Mouse (Mus musculus): ENCODE data around the gene Fam171a2. TPM values are rescaled to one million over a fixed set of nuclear protein-coding genes. Genes with fewer than 3 reads are reported as not detected.

Gene Fam171a2
- polyA plus RNA-seq, 1 experiment from 2014 or later = 8.1 TPM

- H3K4me3 ChIP-seq = peak overlapping the region; percentile 84
- no peaks in the 10 kb centered on the region for H3K9me3 ChIP-seq
- peak overlapping the region; percentile 92 for H3K27ac ChIP-seq
- H3K4me1 ChIP-seq = peaks cover 32% of the 10 kb centered on the region
- H3K4me2 ChIP-seq = peak overlapping the region; percentile 94
- H3K27me3 ChIP-seq = peaks cover 6% of the 10 kb centered on the region
- ATAC-seq (ENCODE audit: insufficient number of reproducible peaks, insufficient read depth, low FRiP score, low TSS enrichment, low read depth) = peak; percentile 60; the same call in 1 of the 2 replicates
- peak overlapping the region; percentile 88 for H3K9ac ChIP-seq
- under 1% methylated on average over 73 of the region's 85 CpGs for WGBS
- H3K36me3 ChIP-seq = peaks cover 30% of the 10 kb centered on the region
These were observed 40.3 kb downstream of the Fam171a2 start for GRCm38 (mm10) chr11:102406900-102407833.

DNA sequence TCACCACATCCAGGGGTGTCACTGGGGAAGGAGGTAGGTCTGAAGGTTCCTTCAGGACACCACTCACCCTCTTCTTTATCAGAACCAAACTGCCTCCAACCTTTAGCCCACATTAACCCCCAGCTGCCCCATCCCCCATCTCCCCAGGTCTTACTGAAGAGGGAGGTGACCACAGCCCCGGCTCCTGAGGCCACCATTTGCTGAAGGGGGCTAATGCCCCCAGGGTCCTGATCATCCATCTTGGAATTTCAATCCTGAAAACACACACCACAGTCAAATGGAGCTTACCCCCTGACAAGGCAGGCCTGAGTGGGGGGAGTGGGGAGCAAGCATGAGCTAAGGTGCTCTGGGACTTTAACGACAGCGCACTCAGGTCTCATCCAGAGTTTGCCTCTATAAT, 41.1 kb downstream of the Fam171a2 start:
- peak overlapping the region; percentile 84 for H3K4me3 ChIP-seq
- peak overlapping the region; percentile 92; the same call in 1 of the 2 replicates for H3K27ac ChIP-seq
- H3K9ac ChIP-seq = peak overlapping the region; percentile 88
- peak overlapping the region; percentile 94 for H3K4me2 ChIP-seq
- 11% methylated on average over 3 of the region's 3 CpGs for WGBS
- H3K36me3 ChIP-seq = peaks cover 36% of the 10 kb centered on the region
- no peaks in the 10 kb centered on the region for H3K9me3 ChIP-seq
- H3K4me1 ChIP-seq = peaks cover 33% of the 10 kb centered on the region
- H3K27me3 ChIP-seq = peaks cover 13% of the 10 kb centered on the region
- ATAC-seq (ENCODE audit: insufficient number of reproducible peaks, insufficient read depth, low FRiP score, low TSS enrichment, low read depth) = no peak

GRCm38 (mm10) chr11:102405544-102406285, 41.8 kb downstream of the Fam171a2 start:
- no peak for ATAC-seq (ENCODE audit: insufficient number of reproducible peaks, insufficient read depth, low FRiP score, low TSS enrichment, low read depth)
- H3K9me3 ChIP-seq = no peaks in the 10 kb centered on the region
- peak overlapping the region; percentile 88 for H3K9ac ChIP-seq
- H3K4me3 ChIP-seq = peak overlapping the region; percentile 84
- H3K36me3 ChIP-seq = peaks cover 36% of the 10 kb centered on the region
- peak overlapping the region; percentile 94 for H3K4me2 ChIP-seq
- H3K27me3 ChIP-seq = peaks cover 20% of the 10 kb centered on the region
- WGBS = 84% methylated on average over 11 of the region's 11 CpGs
- peaks cover 29% of the 10 kb centered on the region for H3K4me1 ChIP-seq
- no peak overlapping the region for H3K27ac ChIP-seq

DNA sequence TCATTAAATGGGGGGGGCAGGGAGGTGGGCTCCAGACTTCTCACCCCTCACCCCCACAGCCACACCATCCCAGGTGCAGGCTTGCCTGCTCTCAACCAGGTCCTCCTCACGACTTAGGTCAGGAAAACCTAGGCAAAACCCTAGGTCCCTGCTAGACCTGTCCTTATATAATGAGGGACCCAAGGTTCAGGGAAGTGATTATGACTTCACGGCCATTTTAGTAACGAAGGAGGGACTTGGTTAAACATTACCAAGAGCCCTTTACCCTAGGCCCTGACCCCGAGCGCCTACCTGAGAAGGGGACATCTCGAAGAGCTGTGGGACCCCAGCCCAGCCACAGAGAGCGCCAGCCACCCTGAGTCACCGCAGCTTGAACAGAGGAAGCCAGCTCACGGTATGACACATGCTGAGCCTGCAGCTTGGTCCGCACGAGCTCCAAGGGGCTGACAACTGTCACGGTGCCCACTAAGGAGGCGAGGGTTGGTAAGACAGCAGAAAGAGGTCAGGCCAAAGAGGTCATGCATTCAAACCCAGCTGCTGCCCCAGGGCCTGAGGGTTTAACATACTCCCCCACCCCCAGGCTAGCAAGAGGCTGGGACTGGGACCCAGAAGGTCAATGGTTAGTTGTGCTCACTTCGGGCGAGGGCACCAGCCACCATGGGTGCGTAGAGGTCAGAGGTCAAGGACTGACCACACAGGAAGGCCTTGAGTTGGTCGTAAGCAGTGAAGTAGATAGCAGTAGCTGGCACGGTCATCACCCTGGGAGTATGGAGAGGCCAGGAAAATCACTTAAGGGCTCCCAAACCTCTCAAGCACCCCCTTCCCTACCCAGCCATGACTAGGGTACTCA, 43.1 kb downstream of the Fam171a2 start:
- Histone ChIP-seq H3K9me3 (no peaks in the 10 kb centered on the region), H3K4me3 (no peak overlapping the region), H3K9ac (no peak overlapping the region), H3K36me3 (peaks cover 36% of the 10 kb centered on the region), H3K4me1 (peaks cover 42% of the 10 kb centered on the region), H3K27ac (no peak overlapping the region), H3K4me2 (no peak overlapping the region), H3K27me3 (peaks cover 33% of the 10 kb centered on the region)
- ATAC-seq (ENCODE audit: insufficient number of reproducible peaks, insufficient read depth, low FRiP score, low TSS enrichment, low read depth) = no peak
- 80% methylated on average over 18 of the region's 18 CpGs for WGBS

DNA sequence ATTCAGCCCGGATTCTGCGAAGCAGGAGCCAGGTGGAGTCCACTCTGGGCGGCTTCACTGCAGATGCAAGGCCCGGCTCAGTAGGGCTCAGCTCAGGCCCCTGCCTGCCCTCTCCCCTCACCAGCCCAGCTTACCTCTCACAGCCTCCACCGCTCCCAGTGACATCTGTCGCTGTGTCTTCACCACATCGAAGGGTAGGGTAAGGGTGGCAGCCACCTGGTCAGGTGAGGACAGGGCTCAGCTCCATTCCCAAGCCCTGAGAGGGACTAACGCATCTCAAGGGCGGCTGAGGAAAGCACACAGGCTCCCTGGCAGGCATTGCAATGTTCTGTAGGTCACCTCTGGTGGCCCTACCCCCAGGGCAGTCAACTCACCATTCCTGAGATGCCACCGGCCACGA, 43.8 kb downstream of the Fam171a2 start:
- Histone ChIP-seq H3K4me2 (no peak overlapping the region), H3K9me3 (no peaks in the 10 kb centered on the region), H3K27ac (no peak overlapping the region), H3K9ac (no peak overlapping the region), H3K27me3 (peaks cover 41% of the 10 kb centered on the region), H3K36me3 (peaks cover 36% of the 10 kb centered on the region), H3K4me3 (no peak overlapping the region), H3K4me1 (peaks cover 44% of the 10 kb centered on the region)
- ATAC-seq (ENCODE audit: insufficient number of reproducible peaks, insufficient read depth, low FRiP score, low TSS enrichment, low read depth) = no peak
- WGBS = 89% methylated on average over 11 of the region's 11 CpGs

DNA sequence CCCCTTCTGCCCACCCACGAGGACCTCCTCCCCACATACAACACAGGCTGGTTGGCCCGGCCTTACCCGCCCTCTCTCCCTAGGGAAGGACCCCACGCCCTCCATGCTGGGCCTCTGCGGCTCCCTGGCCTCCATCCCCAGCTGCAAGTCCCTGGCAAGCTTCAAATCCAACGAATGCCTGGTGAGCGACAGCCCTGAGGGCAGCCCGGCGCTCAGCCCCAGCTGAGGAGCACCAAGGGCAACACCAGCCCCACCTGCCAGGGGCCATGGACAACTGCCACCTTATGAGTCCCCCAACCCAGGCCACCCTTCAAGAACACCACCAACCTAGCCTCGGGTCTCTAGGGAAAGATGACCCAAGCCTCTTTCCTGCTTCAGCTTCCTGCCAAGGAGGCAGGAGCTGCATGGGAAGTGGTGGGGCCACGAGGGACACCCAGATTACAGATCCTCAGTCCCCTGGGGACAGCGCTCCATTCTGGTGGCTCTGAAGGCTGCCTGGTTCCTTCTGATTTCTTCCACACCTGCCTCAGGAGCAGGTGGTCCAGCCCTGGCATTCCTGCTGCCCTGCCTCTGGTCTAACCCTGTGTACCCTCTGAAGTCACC, 45.5 kb downstream of the Fam171a2 start:
- no peak overlapping the region for H3K4me3 ChIP-seq
- H3K27ac ChIP-seq = no peak overlapping the region
- H3K9me3 ChIP-seq = no peaks in the 10 kb centered on the region
- peaks cover 36% of the 10 kb centered on the region for H3K36me3 ChIP-seq
- H3K27me3 ChIP-seq = peaks cover 57% of the 10 kb centered on the region
- ATAC-seq (ENCODE audit: insufficient number of reproducible peaks, insufficient read depth, low FRiP score, low TSS enrichment, low read depth) = no peak
- H3K4me2 ChIP-seq = no peak overlapping the region
- no peak overlapping the region for H3K9ac ChIP-seq
- WGBS = 54% methylated on average over 12 of the region's 12 CpGs
- peaks cover 44% of the 10 kb centered on the region for H3K4me1 ChIP-seq

GRCm38 (mm10) chr11:102400513-102401084, 46.9 kb downstream of the Fam171a2 start:
- 23% methylated on average over 12 of the region's 12 CpGs for WGBS
- peaks cover 68% of the 10 kb centered on the region for H3K27me3 ChIP-seq
- ATAC-seq (ENCODE audit: insufficient number of reproducible peaks, insufficient read depth, low FRiP score, low TSS enrichment, low read depth) = no peak

GRCm38 (mm10) chr11:102399610-102400072, 47.8 kb downstream of the Fam171a2 start:
- peaks cover 30% of the 10 kb centered on the region for H3K4me1 ChIP-seq
- H3K36me3 ChIP-seq = peaks cover 30% of the 10 kb centered on the region
- H3K4me3 ChIP-seq = peak overlapping the region; percentile 41
- H3K9me3 ChIP-seq = no peaks in the 10 kb centered on the region
- ATAC-seq (ENCODE audit: insufficient number of reproducible peaks, insufficient read depth, low FRiP score, low TSS enrichment, low read depth) = no peak
- H3K27ac ChIP-seq = no peak overlapping the region
- H3K9ac ChIP-seq = peak overlapping the region; percentile 67
- under 1% methylated on average over 34 of the region's 34 CpGs for WGBS
- peak overlapping the region; percentile 69 for H3K4me2 ChIP-seq
- H3K27me3 ChIP-seq = peaks cover 77% of the 10 kb centered on the region

More at GRCm38 (mm10) chr11:102400513-102401084, 46.9 kb downstream of the Fam171a2 start:
- Histone ChIP-seq H3K9ac (no peak overlapping the region), H3K9me3 (no peaks in the 10 kb centered on the region), H3K4me1 (peaks cover 33% of the 10 kb centered on the region), H3K36me3 (peaks cover 36% of the 10 kb centered on the region), H3K27ac (no peak overlapping the region), H3K4me3 (no peak overlapping the region), H3K4me2 (no peak overlapping the region)

DNA sequence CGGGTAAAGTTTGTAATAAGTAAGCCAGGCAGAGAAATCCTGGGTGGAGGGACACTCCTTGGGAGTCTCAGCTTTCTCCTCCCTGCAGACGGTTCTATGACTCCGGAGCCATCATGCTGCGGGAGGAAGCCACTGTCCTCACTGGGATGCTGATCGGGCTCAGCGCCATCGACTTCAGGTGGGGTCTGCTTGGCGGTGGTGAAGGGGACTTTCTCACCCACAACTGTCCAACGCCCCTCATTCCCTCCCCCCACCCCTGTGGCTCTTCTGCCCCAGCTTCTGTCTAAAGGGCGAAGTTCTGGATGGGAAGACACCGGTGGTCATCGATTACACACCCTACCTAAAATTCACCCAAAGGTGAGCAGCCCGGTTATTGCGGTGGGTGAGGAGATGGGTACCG, 48.4 kb downstream of the Fam171a2 start:
- peak overlapping the region; percentile 41 for H3K4me3 ChIP-seq
- ATAC-seq (ENCODE audit: insufficient number of reproducible peaks, insufficient read depth, low FRiP score, low TSS enrichment, low read depth) = no peak
- H3K4me2 ChIP-seq = peak overlapping the region; percentile 69
- no peaks in the 10 kb centered on the region for H3K9me3 ChIP-seq
- peak overlapping the region; percentile 67 for H3K9ac ChIP-seq
- peaks cover 25% of the 10 kb centered on the region for H3K36me3 ChIP-seq
- WGBS = 15% methylated on average over 15 of the region's 15 CpGs
- H3K27ac ChIP-seq = no peak overlapping the region
- peaks cover 32% of the 10 kb centered on the region for H3K4me1 ChIP-seq
- peaks cover 83% of the 10 kb centered on the region for H3K27me3 ChIP-seq

DNA sequence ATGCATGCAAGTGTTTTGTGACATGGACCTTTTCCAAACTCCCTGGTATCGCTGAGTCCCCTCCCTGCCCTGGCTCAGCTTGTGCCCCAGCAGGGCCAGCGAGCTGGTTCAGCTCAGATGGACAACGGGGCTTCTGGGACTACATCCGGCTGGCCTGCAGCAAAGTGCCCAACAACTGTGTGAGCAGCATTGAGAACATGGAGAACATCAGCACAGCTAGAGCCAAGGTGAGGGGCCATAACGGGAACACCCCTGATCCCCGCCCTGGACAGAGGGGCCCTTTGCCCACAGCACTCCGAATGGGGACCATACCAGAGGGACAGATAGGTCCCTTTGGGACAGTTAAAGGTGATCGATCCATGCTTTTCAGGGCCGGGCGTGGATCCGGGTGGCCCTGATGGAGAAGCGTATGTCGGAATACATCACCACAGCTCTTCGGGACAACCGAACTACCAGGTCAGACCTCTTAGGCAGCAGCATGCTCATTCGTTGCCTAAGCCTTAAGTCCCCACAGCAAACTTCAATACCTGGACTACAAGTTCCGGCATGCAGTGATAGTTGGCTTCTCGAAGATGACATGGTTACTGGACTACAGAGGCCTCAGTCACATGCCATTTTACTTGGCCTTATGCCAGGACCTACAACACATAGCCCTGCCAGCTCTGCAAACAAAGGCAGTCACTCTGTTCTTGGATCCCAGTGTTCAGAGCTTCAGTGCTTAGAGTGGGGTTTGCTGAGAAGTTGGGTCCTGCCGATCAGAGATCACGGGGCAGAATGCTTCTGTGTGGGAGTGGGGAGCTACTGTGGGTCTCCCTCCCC, 49.3 kb downstream of the Fam171a2 start:
- H3K9me3 ChIP-seq = no peaks in the 10 kb centered on the region
- 72% methylated on average over 20 of the region's 20 CpGs for WGBS

More for the DNA sequence above, 49.3 kb downstream of the Fam171a2 start:
- Histone ChIP-seq H3K4me1 (peaks cover 41% of the 10 kb centered on the region), H3K27me3 (peaks cover 83% of the 10 kb centered on the region), H3K4me2 (no peak overlapping the region), H3K27ac (no peak overlapping the region), H3K9ac (no peak overlapping the region), H3K4me3 (no peak overlapping the region), H3K36me3 (peaks cover 16% of the 10 kb centered on the region)
- no peak for ATAC-seq (ENCODE audit: insufficient number of reproducible peaks, insufficient read depth, low FRiP score, low TSS enrichment, low read depth)

All from embryonic facial prominence, embryonic 13.5 days (tissue).